Mouse (Mus musculus): Measurements from ENCODE around the gene Nckap1. TPM values are rescaled to one million over a fixed set of nuclear protein-coding genes. Genes with fewer than 3 reads are reported as not detected.

Nckap1 gene
- polyA plus RNA-seq (2016; fragmentation: Nextera tagmentation; extraction: Ambion mirVana): 29.2 and 30.0 TPM in 2 replicates

- Histone ChIP-seq H3K4me1 (peaks cover 17% of the 10 kb centered on the region), H3K4me2 (peak within 1 kb of the TSS; percentile 92), H3K4me3 (peak within 1 kb of the TSS; percentile 86), H3K36me3 (no peaks in the 10 kb centered on the region), H3K9ac (peak within 1 kb of the TSS; percentile 89), H3K9me3 (replicated peaks) (no peaks in the 10 kb centered on the region), H3K27ac (peak within 1 kb of the TSS; percentile 95), H3K27me3 (replicated peaks) (peaks cover 26% of the 10 kb centered on the region; the same call in 1 of the 2 replicates)
- WGBS (ENCODE audit: insufficient replicate concordance): under 1% methylated on average over 77 of the region's 88 CpGs
- ATAC-seq: peak; percentile 93
These were observed at the start of gene Nckap1 for GRCm38 (mm10) chr2:80581043-80581711. TSS of gene Nckap1 (minus strand) at chr2:80581380.

GRCm38 (mm10) chr2:80624523-80624922 is 43.3 kb upstream of the Nckap1 start:
- Histone ChIP-seq H3K9ac (no peak overlapping the region), H3K27me3 (replicated peaks) (no peaks in the 10 kb centered on the region), H3K4me2 (no peak overlapping the region), H3K4me3 (no peak overlapping the region), H3K27ac (no peak overlapping the region), H3K36me3 (peaks cover 29% of the 10 kb centered on the region), H3K4me1 (no peaks in the 10 kb centered on the region), H3K9me3 (replicated peaks) (no peaks in the 10 kb centered on the region)
- ATAC-seq: no peak
- 73% methylated on average over 4 of the region's 4 CpGs for WGBS (ENCODE audit: insufficient replicate concordance)

- Histone ChIP-seq H3K4me1 (peaks cover 5% of the 10 kb centered on the region), H3K9me3 (replicated peaks) (no peaks in the 10 kb centered on the region), H3K9ac (no peak overlapping the region), H3K27ac (no peak overlapping the region), H3K4me3 (no peak overlapping the region), H3K4me2 (no peak overlapping the region), H3K36me3 (peaks cover 24% of the 10 kb centered on the region), H3K27me3 (replicated peaks) (no peaks in the 10 kb centered on the region)
- WGBS (ENCODE audit: insufficient replicate concordance): 80% methylated on average over 3 of the region's 3 CpGs
- no peak for ATAC-seq
These were observed 40.7 kb upstream of the Nckap1 start for GRCm38 (mm10) chr2:80621921-80622320.

- no peak overlapping the region for H3K27ac ChIP-seq
- peaks cover 5% of the 10 kb centered on the region; the same call in 1 of the 2 replicates for H3K36me3 ChIP-seq
- peaks cover 5% of the 10 kb centered on the region for H3K4me1 ChIP-seq
- H3K9ac ChIP-seq: no peak overlapping the region
- H3K4me3 ChIP-seq: no peak overlapping the region
- no peak overlapping the region for H3K4me2 ChIP-seq
- H3K27me3 ChIP-seq (replicated peaks): no peaks in the 10 kb centered on the region
- no peak for ATAC-seq
- no peaks in the 10 kb centered on the region for H3K9me3 ChIP-seq (replicated peaks)
- 71% methylated on average over 3 of the region's 3 CpGs for WGBS (ENCODE audit: insufficient replicate concordance)
These were observed 37.8 kb upstream of the Nckap1 start for GRCm38 (mm10) chr2:80618991-80619390.

GRCm38 (mm10) chr2:80616854-80617737 is 35.9 kb upstream of the Nckap1 start, which contains the start of the genes Dusp19 and Nup35:
TSS of gene Dusp19 (plus strand) at chr2:80617045.
TSS of gene Nup35 (plus strand) at chr2:80617236.
- peak; percentile 100 for ATAC-seq
- under 1% methylated on average over 21 of the region's 21 CpGs for WGBS (ENCODE audit: insufficient replicate concordance)
- peak within 1 kb of the TSS; percentile 67 for H3K4me3 ChIP-seq

GRCm38 (mm10) chr2:80612796-80613195 is 31.6 kb upstream of the Nckap1 start:
- 67% methylated on average over 2 of the region's 2 CpGs for WGBS (ENCODE audit: insufficient replicate concordance)
- Histone ChIP-seq H3K4me3 (no peak overlapping the region), H3K9me3 (replicated peaks) (no peaks in the 10 kb centered on the region), H3K4me1 (peaks cover 1% of the 10 kb centered on the region), H3K27ac (no peak overlapping the region), H3K4me2 (no peak overlapping the region), H3K36me3 (no peaks in the 10 kb centered on the region), H3K9ac (no peak overlapping the region), H3K27me3 (replicated peaks) (no peaks in the 10 kb centered on the region)
- no peak for ATAC-seq

More at GRCm38 (mm10) chr2:80616854-80617737, 35.9 kb upstream of the Nckap1 start, which contains the start of the genes Dusp19 and Nup35:
- Histone ChIP-seq H3K4me1 (peaks cover 5% of the 10 kb centered on the region), H3K9me3 (replicated peaks) (no peaks in the 10 kb centered on the region), H3K27me3 (replicated peaks) (no peaks in the 10 kb centered on the region), H3K27ac (peak within 1 kb of the TSS; percentile 67), H3K4me2 (peak within 1 kb of the TSS; percentile 75), H3K9ac (peak within 1 kb of the TSS; percentile 73), H3K36me3 (no peaks in the 10 kb centered on the region)

- 50% methylated on average over 1 of the region's 1 CpGs for WGBS (ENCODE audit: insufficient replicate concordance)
- Histone ChIP-seq H3K27me3 (replicated peaks) (no peaks in the 10 kb centered on the region), H3K9me3 (replicated peaks) (no peaks in the 10 kb centered on the region), H3K4me1 (no peaks in the 10 kb centered on the region), H3K4me3 (no peak overlapping the region), H3K4me2 (no peak overlapping the region), H3K36me3 (no peaks in the 10 kb centered on the region), H3K27ac (no peak overlapping the region), H3K9ac (no peak overlapping the region)
- no peak for ATAC-seq
These were observed 31.1 kb upstream of the Nckap1 start for GRCm38 (mm10) chr2:80612286-80612685.

- Histone ChIP-seq H3K4me3 (no peak overlapping the region), H3K27ac (no peak overlapping the region), H3K27me3 (replicated peaks) (no peaks in the 10 kb centered on the region), H3K4me2 (no peak overlapping the region), H3K9ac (no peak overlapping the region), H3K9me3 (replicated peaks) (no peaks in the 10 kb centered on the region), H3K4me1 (no peaks in the 10 kb centered on the region), H3K36me3 (no peaks in the 10 kb centered on the region)
- ATAC-seq: no peak
- WGBS (ENCODE audit: insufficient replicate concordance): 83% methylated on average over 19 of the region's 19 CpGs
These were observed 22.7 kb upstream of the Nckap1 start for GRCm38 (mm10) chr2:80603771-80604426.

- Histone ChIP-seq H3K27me3 (replicated peaks) (no peaks in the 10 kb centered on the region), H3K4me2 (no peak overlapping the region), H3K9ac (no peak overlapping the region), H3K9me3 (replicated peaks) (no peaks in the 10 kb centered on the region), H3K27ac (no peak overlapping the region), H3K4me1 (no peaks in the 10 kb centered on the region), H3K36me3 (no peaks in the 10 kb centered on the region), H3K4me3 (no peak overlapping the region)
- 82% methylated on average over 13 of the region's 13 CpGs for WGBS (ENCODE audit: insufficient replicate concordance)
- ATAC-seq: no peak
These were observed 21.6 kb upstream of the Nckap1 start for GRCm38 (mm10) chr2:80602756-80603155.

- no peaks in the 10 kb centered on the region for H3K27me3 ChIP-seq (replicated peaks)
- no peaks in the 10 kb centered on the region for H3K36me3 ChIP-seq
- H3K4me3 ChIP-seq: no peak overlapping the region
- H3K9ac ChIP-seq: no peak overlapping the region
- no peaks in the 10 kb centered on the region for H3K9me3 ChIP-seq (replicated peaks)
- no peak overlapping the region for H3K4me2 ChIP-seq
- H3K27ac ChIP-seq: no peak overlapping the region
- H3K4me1 ChIP-seq: peaks cover 6% of the 10 kb centered on the region; the same call in 1 of the 2 replicates
- ATAC-seq: no peak
These were observed 19.4 kb upstream of the Nckap1 start for GRCm38 (mm10) chr2:80600611-80601010.

- H3K36me3 ChIP-seq: no peaks in the 10 kb centered on the region
- H3K27ac ChIP-seq: no peak overlapping the region
- H3K9ac ChIP-seq: no peak overlapping the region
- H3K4me2 ChIP-seq: no peak overlapping the region
- peaks cover 6% of the 10 kb centered on the region; the same call in 1 of the 2 replicates for H3K4me1 ChIP-seq
- no peak overlapping the region for H3K4me3 ChIP-seq
- ATAC-seq: no peak
- H3K27me3 ChIP-seq (replicated peaks): no peaks in the 10 kb centered on the region
- no peaks in the 10 kb centered on the region for H3K9me3 ChIP-seq (replicated peaks)
- WGBS (ENCODE audit: insufficient replicate concordance): 72% methylated on average over 3 of the region's 3 CpGs
These were observed 18.7 kb upstream of the Nckap1 start for GRCm38 (mm10) chr2:80599850-80600249.

All from liver, embryonic 12.5 days (tissue).